Mouse (Mus musculus) gastrocnemius, adult 8-10 months (tissue): Measurements from ENCODE around the gene Gprc5c. TPM values are rescaled to one million over a fixed set of nuclear protein-coding genes. Genes with fewer than 3 reads are reported as not detected.
A peak's percentile ranks its signal among the peaks of the same experiment; 100 is the strongest.

ENCODE experiments used
- DNase-seq, 2 experiments: peaks; one replicate each; pipeline ENCODE4 v3.0.0; 2022; ENCODE audit warnings: low spot score in 2 of 2
- total RNA-seq, 4 experiments: library from RNA; stranded (reverse); gene quantifications; 2 replicates each; pipeline ENCODE4 v1.2.4; 2022

Gprc5c gene
- total RNA-seq, 4 experiments from 2014 or later = 31.9 to 49.5 (median 39.2) TPM

DNA sequence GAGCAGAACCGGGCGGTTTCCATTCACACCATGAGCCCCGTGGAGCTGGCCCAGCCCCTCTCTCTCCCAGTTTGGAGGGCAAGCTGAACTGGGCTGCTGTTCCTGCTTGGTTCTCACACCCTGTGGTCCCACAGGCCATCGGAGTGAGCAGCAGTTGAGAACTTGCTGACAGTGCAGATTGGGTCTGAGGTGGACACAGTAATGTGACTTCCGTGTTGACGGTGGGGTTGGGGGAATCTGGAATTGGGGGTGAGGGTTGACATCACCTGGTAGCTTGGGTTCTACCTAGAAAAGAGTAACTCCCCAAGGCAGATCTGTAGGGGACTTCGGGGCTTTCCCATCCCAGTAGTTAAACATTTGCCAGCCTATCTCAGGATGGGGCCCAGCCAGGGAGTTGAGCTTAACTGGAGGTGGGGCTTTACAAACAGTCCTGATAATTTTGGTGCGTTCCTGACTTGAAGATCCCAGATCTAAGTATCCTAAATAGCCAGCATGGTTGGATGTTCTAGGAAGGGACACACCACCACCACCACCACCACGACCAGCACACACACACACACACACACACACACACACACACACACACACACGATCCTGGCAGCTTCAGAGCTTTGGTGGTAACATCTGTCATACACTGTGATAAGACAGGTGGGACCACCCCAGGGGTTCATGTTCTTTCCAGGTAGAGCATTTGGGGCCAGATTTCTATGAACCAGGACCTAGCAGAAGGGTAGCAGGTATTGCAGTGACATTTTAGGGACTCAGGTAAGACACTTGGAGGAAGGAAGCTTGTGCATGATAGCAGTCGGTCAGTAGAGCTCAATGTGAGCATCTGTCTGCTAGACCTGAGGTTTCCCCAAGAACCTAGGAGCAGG is 16.6 kb downstream of the Gprc5c start:
- no peak for DNase-seq

DNA sequence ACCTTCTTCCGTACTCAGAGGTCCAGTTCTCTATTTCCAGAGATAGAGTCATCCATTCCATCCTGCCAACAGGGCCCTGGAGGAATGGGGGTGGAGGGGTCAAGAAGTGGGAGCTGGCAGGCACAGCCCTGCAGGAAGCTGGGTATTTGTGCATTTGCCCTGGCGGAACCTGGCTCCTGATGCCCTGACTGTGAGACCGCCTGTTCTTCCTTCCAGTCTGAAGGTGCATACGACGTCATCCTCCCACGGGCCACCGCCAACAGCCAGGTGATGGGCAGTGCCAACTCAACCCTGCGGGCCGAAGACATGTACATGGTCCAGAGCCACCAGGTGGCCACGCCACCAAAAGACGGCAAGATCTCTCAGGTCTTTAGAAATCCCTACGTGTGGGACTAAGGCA is 17.3 kb downstream of the Gprc5c start:
- peak in 1 of 2 experiments; percentile 32 for DNase-seq

DNA sequence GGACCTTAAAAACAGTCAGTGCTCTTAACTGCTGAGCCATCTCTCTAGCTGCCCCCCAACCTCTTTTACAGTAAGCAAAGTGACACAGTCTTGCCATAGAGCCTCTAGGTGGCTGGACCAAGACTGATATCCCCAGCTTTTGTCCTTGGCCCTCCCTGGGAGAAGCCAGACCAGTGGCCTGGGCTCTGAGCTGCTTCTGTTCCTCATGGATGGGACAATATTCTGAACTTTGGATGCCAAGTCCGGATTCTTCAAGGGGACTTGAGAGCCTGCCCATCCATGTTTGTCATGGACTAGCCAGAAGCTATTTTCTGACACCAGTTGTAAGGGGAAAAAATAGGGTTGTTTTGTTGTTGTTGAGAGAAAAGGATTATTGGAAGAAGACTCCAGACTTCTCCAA is 18.8 kb downstream of the Gprc5c start:
- no peak for DNase-seq

DNA sequence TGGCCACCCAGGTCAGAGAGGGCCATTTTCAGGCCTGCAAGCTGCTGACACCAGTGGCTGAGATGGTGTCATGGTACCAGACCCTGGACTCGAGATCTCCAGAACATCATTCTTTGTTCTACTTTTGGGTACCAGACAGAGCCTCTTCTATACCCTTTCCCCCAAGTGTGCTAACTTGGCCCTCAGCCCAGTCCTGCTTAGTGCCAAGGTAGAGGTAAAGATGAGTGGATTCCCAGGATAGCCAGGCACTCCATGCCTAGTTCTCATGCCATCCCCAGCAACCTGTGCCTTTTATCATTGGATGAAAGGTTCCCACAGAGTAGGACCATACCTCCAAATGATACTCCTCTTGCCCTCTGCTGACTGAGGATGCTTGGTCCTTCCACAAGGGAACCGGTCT is 20.6 kb downstream of the Gprc5c start:
- no peak for DNase-seq

DNA sequence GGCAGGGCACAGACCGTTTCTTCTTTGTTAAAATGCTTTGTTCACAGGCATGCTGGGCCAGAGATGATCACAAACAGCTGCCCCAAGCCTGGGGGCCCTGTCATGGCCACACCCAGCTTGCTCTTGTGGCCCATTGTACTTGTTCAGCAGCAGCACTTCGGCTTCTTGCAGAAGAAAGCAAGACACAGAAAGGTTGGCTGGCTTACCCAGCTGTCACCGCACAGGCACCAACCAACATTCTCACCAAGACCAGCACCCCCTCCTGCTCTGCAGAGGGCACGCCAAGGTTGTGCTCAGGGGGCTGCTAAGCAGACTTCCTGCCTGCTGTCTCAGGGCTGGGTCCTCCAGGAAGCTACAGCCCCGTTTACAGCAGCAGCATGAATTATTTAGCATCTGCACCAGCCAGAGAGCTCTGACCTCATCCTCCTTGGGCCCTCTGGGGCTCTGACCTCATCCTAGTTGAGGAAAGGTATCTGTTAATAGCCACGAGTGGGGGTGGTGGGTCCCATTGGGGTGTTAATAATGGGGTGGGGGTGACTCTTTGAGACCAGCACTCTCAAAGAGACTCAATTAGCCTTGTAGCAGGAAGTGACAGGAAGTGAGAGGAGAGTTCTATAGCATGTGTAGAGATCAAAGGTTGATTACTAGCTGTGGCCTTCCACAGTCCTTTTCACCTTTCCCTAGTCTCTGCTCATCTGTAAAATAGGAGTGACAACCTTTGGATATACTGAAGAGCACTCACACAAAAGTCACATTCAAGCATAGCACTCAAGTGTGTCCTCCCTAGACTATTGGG is 22.3 kb downstream of the Gprc5c start:
- DNase-seq = no peak

DNA sequence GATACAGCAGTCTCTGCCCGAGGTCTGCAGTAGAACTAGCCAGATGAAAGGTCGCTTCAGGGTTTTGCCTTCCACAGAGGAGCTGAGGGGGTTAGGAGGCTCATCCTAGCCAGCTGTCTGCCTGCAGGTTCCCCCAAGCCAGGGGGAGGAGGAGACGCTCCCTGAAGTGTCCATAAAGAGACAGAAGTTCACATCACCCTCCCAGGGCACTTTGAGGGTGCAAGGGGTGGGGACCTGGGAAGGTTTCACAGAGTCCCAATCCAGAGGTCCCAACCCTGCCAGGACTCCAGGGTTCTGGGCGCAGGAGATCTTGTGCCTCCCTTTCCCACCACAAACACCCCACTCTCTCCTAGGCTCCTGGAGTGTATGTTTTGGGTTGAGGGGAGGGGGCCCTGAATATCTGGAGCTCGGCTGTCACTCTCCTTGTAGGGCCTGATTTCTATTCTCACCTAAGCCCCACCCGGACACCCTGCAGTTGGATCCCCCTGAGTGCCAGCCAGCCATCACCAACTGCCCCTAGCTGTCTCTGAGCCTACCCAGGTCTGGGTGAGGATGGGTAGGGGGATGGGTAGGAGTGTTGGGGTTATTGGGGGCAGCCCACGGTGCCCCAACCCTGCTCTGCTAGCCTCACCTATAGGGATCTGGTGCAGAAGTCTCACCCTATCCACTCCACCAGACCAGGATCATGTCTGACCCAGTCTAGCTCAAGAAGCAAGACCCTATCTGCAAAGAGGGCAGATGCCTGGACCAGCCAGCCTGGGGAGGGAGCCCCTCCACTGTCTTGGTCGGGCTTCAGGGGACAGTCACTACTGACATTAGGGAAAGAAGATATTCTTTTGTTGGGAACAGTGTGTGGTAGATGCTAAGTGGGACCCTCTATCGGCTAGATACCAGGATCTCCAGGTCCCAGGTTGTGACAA is 23.5 kb downstream of the Gprc5c start:
- no peak for DNase-seq

DNA sequence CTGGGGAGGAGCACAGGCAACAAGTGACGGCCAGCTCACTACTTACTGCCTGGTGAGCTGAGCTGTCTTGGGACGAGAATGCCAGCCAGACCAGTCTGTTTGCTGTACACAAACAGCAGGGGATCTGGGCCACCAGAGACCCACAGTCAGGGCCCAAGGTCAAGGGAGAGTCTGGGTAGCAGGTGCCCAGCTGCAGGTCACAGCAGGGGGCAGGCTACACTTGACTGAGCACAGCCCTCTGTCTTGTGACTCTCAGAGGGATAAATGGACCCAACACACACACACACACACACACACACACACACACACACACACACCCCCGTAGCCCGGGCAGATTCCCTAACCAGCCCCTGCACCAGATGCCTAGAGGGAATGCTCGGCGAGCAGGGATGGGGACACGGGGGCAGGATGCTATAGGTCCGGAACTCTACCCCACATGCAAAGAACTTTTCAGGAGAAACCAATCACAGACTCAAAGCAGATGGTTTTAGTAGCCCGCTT is 24.4 kb downstream of the Gprc5c start:
- DNase-seq = no peak

DNA sequence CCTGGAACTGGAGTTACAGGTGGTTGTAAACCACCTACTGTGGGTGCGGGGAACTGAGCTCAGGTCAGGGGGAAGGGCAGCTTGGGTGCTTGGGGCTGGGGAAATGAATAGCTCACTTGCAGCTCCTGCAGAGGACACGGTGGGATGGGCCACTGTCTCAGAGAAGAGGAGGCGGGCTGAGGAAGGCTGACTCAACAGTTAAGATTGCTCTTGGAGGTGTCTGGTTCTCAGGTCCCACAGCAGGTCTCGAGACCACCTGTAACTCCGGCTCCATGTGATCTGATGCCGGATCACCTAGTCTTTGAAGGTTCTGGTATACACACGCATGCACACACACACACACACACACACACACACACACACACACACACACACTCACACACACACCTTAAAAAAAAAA is 25.2 kb downstream of the Gprc5c start:
- DNase-seq = no peak

DNA sequence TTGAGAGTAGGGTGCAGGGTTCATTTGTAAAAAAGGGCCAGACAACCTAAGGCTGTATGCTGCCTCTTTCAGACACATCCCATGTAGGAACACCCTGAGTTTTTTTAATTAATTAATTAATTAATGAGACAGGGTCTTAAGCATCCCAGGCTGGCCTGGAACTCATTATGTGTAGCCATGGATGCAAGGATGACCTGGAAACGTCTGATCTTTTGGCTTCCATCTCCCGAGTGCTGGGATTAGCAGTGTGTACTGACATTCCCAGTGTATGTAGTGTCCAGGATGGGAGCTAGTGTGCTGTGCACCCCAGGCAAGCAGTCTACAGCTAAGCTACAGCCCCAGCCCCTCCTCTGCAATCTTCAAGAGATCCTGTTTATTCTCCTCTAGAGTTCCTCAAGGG is 25.7 kb downstream of the Gprc5c start:
- DNase-seq = no peak

DNA sequence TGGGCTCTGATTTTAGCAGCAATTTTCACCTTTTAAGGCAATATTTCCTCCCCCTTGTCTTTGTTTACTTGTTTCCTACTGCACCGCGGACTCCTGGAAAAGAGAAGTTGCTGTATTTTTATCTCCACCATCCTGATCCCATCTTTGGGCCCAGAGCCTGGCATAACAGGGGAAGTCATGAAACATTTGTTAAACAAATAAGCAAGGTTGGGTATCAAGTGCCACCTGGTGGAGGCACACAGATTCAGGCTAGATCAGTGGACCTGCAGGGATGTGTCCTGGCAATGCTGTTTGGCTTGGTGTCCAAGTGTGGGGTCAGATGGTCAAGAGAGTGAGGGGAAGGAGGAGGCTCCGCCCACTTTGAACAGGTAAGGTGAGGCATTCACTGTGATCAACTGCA is 26.2 kb downstream of the Gprc5c start:
- DNase-seq = peak; percentile 43 to 52

DNA sequence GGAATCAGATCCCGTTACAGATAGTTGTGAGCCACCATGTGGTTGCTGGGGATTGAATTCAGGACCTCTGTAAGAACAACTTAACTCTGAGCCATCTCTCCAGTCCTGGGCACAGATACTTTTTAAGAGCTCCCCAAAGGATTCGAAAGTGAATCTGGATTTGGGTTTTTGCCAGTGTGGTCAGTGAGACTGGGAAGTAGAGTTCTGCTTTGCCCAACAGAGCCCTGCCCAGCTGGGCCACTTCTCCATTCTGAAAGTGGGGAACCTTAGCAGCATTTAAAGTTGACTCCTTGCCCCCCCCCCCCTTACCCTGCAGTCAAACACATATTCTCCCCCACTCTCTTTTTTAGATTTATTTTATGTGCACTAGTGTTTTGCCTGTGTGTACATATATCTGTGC is 28.7 kb downstream of the Gprc5c start:
- no peak for DNase-seq

DNA sequence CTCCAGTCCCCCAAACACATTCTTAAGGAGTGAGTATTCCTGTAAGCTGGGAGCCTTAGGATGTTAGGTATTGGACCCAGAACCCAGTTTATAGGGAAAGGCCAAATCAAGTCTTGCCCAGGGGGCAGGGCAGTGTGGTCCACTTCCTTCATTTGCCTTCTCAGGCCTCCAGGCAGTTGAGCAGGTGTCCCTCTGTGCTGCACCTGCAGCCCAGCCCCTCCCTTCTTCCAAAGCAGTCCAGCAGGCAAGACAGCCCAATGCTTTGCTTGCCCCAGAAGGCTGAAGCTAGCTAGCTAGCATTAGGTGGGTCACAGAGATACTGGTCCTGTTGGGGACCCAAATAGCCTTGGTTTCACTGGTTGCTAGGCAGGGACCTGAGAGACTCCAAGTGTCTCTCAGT is 29.2 kb downstream of the Gprc5c start:
- DNase-seq = no peak

DNA sequence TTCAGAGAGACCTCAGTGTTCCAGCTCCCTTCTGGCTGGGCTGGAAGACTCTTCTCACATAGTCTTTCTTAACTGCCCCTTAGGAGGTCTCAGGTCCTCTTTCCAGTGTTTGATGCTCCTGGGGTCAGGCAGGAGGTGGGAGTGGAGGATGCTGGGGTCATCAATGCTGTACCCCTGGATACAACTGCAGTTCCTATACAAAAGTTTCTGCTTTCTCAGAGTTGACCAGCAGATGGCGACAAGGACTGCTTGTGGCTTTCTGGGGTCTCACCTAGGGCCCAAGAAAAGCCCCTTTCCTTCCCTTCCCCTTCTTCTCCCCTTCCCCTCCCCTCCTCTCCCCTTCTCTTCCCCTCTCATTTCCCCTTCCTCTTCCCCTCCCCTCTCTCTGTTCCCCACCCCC is 29.6 kb downstream of the Gprc5c start:
- DNase-seq = no peak

DNA sequence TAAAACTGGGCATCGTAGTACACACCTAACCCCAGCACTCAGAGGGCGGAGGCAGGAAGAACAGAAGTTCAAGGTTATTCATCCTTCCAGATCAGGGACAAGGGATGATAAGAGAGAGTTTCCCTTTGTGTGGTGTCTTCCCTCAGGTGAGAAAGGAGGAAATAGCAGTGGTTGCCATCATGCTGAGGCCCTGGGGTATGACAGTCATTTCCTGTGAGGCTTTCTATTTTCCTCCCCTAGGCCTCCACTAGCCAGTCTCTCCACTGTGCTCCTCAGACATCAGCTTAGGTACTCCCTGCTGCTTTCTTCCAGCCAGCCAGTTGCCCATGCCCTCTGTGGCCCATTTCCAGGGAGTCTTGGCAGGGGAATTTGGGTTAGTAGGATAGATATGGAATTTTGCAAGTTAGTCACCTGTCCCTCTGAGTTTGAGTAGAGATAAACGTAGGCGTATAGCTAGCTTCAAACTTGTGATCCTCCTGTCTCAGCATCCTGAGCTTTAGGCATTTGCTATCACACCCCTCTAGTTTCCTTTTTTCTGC is 32.4 kb downstream of the Gprc5c start:
- no peak for DNase-seq

DNA sequence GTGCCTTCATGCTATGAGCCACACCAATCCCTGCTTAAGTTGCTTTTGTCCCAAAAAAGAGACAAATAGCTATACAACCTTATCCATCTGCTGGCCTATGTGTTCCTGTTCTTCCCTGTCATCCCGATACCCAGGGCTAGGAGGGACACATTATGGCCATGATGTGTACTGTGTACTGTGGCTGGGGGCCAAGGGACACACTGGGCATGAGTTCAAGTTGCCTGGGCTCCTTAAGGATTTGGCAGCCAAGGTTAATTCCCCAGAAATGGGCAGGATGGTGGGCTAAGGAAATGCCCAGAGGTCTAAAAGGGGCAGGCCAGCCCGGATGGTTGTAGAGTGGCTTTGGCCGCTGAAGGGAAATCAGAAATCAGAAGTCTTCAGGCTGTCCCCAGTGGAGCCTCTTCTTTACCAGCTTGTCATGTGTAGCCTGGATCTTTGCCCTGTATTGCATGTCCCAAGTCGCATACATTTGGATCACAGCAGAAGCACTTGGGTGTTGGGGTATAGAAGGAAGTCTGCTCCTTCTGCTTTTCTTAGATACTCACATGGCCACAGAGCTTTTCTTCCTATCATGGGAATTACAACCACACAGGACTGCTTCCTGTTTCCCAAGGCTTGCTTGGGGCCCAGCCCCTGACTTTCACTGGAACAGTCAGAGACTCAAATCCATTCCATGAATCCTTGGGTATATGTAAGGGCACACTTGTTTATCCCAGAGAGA is 33.6 kb downstream of the Gprc5c start:
- DNase-seq = no peak

DNA sequence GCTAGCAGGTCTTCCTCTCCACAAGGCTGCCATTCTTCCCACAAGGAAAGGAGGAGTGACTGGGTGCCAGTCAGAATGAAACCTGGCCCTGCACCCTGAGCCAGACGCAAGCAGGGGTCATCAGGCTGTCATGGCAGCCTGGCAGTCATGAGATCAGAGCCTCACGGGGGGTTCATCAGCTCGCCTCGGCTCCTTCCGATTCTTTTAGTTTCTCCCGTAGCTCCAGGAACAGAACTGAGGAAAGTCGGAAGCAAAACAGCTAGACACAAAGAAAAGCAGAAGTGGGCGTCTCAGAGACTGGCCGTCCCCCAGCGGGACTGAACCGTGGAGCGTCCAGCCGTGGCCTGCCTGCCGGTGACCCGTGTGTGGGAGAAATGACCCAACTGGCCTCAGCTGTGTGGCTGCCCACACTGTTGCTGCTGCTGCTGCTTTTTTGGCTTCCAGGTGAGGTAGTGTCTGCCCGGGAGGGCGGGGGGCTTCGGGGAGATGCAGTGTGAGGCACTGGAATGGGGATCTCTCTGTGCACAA is 39.1 kb downstream of the Gprc5c start, which contains the start of gene Cd300a:
TSS of gene Cd300a (plus strand) at position 51 of the 528 bp plus-strand sequence.
- DNase-seq = no peak

DNA sequence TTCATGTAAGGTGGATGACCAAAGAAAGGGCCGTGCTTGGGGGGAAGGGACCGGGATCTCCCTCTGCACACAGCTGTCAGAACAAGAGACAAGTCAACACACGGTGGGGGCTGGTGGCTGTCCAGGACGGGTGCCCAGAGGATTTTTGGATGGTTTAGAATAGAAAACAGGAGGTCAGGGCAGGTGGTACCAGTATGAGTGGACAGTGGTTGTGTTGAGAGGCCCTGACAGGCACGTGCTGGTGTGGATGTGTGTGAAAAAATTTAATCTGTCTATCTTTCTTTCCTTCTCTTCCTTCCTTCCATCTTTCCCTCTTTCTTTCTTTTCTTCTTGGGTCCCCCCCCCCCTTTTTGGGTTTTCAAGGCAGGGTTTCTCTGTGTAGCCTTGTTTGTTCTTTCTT is 39.6 kb downstream of the Gprc5c start:
- DNase-seq = no peak

DNA sequence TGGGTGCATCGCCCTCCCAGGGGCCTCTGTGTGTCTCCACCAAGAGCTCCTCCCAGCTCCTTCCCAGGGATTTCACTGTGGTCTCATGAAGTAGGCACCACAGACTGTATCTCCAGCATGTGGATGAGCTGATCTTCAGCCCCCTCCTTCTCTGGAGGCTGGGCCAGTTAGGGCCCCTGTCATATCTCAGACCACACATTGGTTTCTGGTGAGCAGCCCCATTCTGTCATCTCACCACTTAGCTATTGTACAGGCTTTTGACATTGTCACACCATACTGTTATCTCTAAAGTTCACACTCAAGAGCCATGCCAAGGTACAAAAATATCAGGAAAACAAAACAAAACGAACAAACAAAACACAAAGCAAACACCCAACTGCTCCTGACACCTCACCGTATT is 45.1 kb downstream of the Gprc5c start:
- DNase-seq = no peak

DNA sequence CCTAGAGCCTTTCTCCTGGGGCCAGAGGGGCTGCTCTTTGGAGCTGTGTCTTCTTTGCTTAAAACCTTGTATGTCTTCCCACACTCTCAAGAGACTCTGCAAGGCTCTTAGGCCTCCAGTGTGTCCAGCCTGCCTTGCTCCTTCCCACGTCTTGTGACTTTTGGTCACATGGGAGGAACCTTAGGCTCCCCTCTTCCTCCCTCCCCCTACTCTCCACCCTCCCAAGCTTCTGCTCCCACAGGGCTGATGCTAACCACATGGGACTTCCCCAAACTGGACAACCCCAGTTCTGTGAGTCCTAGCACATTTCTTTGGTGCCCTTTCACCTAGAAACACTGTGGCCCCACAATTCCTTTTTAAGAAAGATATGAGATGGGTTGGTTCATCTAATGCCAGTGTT is 47.1 kb downstream of the Gprc5c start:
- DNase-seq = no peak

DNA sequence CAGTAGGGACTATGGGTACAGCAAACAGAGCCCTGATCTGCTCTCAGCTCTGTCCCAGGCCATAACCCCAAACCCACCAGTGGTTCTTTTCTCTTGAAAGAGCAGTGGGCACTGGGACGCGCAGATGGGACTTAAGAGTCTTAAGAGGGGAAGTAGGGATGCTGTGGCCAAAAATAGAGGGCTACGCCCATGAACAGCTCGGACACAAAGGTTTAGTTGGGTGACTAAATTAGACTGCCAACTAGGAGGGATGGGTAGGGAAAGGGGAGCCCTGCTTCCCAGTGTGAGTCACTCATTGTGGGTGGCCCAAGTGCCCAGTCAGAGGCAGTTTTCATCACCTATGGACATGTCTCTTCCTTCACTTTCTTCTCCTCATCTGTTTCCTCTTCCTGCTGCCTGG is 52.3 kb downstream of the Gprc5c start:
- no peak for DNase-seq
